Mouse (Mus musculus) right cerebral cortex, adult 18-20 months (tissue): ENCODE measurements around the gene Nrl.

Source experiments
- DNase-seq: peaks from one replicate; pipeline ENCODE4 v3.0.0; 2022; ENCODE audit warnings: mixed read lengths

The Nrl gene

DNA sequence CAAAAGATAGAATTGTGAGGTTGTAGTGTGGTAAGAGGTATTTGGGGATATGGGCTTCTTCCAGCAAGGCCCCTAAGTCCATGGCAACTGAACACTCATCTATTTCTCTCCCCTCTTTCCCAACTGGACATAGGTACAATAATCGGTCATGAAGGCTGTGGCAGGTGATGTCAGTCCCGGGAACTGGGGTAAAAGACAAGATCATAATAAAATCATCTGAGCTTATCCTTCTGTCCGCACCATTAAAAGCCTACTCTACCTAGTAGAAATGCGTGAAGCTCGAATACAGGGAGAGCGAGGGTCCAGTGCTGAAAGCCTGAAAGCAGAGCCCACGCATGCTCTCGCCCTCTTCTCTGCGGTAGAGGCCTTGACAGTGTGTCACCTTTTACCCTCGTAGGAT is 45.2 kb downstream of the Nrl start:
- DNase-seq: no peak

DNA sequence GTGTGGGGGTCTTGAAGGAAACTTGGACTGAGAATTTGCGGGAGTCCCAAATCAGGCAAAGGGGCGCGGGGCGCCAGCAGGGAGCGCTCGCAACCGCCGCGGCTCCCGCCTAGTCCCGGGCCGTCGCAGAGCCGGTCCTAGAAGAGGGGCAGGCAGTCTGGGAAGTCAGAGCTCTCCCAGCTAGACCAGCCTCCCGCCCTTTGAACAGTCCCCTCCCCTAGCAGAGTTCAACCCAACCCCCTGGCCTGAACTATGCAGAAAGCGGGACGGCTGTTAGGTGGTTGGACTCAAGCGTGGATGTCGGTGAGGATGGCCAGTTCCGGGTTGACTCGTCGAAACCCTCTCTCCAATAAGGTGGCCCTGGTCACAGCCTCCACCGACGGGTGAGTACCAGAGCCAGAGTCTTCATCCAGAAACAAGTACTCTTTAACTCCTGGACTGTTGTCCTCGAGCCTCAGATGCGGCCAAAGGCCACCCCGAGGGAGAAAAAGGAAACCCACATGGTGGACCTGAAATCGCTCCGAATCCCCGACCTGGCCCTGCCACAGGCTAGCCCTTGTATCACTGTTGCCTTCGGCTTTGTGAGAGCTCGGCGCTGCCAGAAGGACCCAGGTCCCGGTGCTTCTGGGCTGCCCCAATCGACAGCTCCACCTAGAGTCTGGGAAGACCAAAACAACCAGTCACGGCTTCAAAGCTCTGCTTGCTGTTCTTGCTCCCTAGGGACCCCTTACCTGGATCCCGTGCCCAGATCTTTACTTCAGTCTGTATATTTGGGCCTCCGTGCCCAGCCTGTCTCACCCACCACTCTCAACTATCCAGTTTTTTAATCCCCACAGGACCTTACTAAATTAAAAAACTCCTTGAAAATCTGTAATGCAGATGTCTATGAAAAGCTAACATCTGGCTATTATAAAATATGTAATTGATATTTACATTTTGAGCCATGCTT is 45.9 kb downstream of the Nrl start, which contains the start of gene Dhrs4:
Dhrs4 (plus strand) TSS at position 108 of the 949 bp plus-strand sequence.
- peak; percentile 78 for DNase-seq

DNA sequence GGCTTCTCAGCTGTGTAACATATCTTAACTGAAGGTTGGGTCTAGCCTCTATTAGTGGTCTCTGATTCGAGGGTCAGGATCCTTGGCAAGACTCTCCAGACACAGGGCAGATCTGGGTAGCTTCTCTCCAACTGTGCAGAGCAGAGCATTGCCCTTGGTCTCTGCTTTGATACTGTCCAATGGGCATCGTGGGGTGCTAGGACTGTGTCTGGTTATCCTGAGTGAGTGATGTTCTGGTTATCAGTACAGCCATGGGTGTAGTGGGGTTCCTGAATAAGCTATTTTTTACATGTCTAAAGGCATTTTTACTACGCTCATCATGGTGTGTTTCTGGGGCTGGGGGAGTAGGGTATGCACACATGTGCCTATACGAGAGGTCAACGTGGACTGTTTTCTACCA is 47.0 kb downstream of the Nrl start:
- no peak for DNase-seq

DNA sequence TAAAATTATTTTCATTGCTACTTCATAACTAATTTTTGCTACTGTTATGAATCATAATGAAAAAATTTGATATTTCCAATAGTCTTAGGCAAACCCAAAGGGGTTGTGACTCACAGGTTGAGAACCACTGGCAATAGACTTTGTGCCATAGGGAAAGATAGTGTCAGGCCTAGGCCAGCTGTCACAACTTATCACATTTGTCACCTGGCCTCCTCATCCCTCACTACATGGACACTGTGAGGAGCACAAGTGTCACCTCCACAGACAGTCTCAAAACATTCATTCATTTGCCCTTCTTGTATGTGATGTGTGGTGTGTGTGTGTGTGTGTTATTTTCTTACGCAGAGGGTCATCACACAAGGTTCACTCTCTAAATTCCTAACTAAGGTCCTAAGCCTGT is 47.4 kb downstream of the Nrl start:
- no peak for DNase-seq

DNA sequence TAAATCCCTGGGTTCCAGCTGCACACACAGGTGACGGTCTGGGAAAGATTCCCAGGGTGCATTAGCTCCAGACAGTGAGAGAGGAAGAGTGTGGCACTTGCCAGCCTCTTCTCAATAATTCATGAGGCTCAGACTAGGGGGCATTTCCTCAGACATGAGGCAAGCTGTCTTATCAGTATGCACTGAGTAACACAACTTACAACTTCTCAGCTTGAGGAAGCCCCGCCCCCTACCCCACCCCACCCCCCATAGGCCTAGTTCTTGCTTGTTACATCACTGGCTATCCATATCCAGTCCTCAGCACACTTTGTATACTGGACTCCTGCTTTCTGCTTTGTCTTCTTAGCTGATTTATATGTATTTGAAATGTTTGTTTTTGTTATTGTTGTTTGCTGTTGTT is 49.1 kb downstream of the Nrl start:
- no peak for DNase-seq

DNA sequence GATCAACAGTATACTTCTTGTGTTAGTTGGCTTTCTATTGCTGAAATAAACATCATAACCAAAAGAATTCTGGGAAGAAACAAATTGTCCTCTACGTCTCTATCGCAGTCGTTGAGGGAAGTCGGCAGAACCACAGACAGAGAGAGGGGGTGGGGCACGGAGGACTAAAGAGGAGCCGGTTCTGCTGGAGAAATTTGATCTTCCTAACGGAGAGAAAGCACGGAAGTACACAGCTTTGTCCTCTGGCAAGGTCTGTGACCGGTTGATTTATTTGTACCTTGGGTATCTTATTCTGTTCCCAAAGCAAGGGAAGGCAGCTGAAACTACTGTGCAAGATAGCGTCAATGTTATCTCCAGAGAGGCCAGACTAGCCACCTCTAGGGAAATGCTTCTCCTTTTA is 54.0 kb downstream of the Nrl start:
- no peak for DNase-seq

DNA sequence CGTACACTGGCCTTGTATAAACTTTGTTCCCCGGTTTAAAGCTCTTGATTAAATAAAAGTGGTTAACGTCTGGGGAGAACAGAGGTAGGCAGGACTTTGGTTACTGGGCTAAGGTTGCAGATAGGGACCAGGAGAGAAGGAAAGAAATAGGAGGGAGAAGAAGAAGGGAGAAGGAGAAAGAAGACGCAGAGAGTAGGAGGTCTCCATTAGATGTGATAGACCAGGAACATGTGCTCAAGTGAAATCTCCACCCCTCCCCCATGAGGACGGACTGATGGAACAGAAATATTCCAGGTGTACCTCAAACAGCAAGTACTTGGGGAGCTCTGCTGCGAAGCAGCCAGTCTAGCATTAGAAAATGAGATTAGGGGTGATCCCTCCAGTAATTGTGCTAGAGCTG is 55.0 kb downstream of the Nrl start:
- no peak for DNase-seq

DNA sequence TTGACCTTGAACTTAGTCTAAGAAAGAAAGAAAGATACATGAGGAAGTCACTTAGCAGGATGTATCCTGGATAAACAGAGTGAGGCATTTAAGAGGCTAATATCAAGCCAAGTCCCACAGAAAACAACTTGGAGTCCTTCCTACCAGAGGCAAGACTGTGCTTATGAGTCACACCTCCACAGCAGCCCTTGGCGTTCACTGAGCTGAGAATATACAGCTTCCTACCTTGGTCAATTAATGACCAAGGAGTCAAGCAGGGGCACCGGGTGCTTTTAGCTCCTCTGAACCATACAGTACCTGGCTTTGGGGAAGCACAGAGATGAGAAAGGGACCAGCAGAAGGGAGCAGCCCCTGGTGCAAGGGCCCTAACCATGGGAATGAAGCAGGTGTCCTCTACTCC is 55.7 kb downstream of the Nrl start:
- no peak for DNase-seq
